Mouse (Mus musculus): ENCODE measurements around the gene Cdh12. TPM values are rescaled to one million over a fixed set of nuclear protein-coding genes. Genes with fewer than 3 reads are reported as not detected.
"Not testable (repeated sequence)": the region's sequence is repeated elsewhere in the genome, so short reads cannot be mapped to it uniquely, and the experiment has no call there.

Gene Cdh12
- polyA plus RNA-seq, 1 experiment from 2014 or later = 1.2 TPM

DNA sequence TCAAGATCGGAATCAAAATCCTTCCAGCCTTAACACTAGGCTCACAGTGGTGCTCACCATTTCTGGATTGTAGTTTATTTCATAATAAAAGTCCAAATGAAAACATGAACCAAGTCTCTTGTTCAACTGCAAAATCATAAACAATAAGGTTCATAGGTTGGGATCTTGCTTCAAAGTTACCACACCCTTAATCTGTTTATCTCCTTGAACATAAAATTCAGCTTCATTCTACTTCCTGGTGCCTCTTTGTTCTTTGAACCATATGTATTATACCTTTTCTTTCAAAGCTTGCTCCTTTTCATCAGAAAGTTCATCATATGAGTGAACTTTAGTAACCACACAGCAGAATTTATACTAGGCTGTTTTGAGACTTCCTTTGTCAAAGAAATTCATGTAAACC, 614.6 kb downstream of the Cdh12 start:
- Histone ChIP-seq H3K4me1 (replicated peaks; ENCODE audit: control insufficient read depth, insufficient read depth, low read length) (no peaks in the 10 kb centered on the region), H3K27ac (ENCODE audit: low read depth, low read length) (no peak overlapping the region), H3K9ac (ENCODE audit: low read depth, low read length) (no peak overlapping the region), H3K27me3 (ENCODE audit: control insufficient read depth, insufficient read depth, low read length) (no peaks in the 10 kb centered on the region), H3K4me3 (ENCODE audit: low read depth, low read length) (no peak overlapping the region), H3K36me3 (ENCODE audit: control insufficient read depth, insufficient read depth, low read length) (no peaks in the 10 kb centered on the region), H3K9me3 (ENCODE audit: control insufficient read depth, low read length) (no peaks in the 10 kb centered on the region), H3K4me2 (replicated peaks; ENCODE audit: low read depth, low read length) (no peak overlapping the region)
- ATAC-seq (ENCODE audit: low FRiP score) = no peak
- no peak for DNase-seq (ENCODE audit: low spot score)
- 88% methylated on average over 1 of the region's 1 CpGs for WGBS

DNA sequence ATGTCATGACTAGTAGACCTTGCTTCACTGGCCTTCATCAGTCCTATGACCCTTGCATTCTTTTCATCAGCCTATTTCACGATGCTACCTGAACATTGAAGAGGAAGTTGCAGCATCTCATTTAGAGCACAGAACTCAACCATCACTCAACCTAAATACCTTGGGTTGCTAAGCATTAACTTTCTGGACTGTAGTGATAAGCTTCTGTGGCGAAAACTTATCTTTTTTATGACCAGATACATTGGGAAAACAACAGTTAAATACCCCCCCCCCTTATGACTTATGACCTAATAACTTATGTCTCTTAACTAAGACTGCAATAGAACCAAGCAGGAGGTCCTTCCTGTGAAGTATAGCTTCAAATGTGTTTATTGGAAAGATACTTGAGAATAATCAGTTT, 620.2 kb downstream of the Cdh12 start:
- 88% methylated on average over 2 of the region's 2 CpGs for WGBS
- no peak overlapping the region for H3K4me2 ChIP-seq (replicated peaks; ENCODE audit: low read depth, low read length)
- H3K4me3 ChIP-seq (ENCODE audit: low read depth, low read length) = no peak overlapping the region
- no peak for ATAC-seq (ENCODE audit: low FRiP score)
- no peaks in the 10 kb centered on the region for H3K4me1 ChIP-seq (replicated peaks; ENCODE audit: control insufficient read depth, insufficient read depth, low read length)
- H3K27ac ChIP-seq (ENCODE audit: low read depth, low read length) = no peak overlapping the region
- no peak overlapping the region for H3K9ac ChIP-seq (ENCODE audit: low read depth, low read length)
- DNase-seq (ENCODE audit: low spot score) = no peak
- no peaks in the 10 kb centered on the region for H3K9me3 ChIP-seq (ENCODE audit: control insufficient read depth, low read length)
- H3K27me3 ChIP-seq (ENCODE audit: control insufficient read depth, insufficient read depth, low read length) = no peaks in the 10 kb centered on the region
- H3K36me3 ChIP-seq (ENCODE audit: control insufficient read depth, insufficient read depth, low read length) = no peaks in the 10 kb centered on the region

DNA sequence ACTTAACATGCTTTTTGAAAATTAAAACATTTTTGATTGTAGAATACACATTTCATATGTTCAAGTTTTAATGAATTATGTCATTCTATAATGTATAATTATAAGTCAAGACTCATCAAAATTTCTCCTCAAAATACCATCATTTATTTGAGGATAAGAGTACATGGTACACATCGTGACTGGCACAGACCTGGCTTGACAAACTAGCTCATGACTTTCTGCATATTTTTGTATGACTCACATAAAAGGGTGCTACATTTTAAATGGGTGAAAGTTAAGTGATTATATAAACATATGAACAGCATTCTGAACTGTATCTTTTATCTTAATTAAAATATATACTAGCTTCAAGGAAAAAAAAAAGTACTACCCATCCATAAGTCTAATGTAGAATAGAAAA, 643.8 kb downstream of the Cdh12 start:
- WGBS = 98% methylated on average over 1 of the region's 1 CpGs
- no peak for ATAC-seq (ENCODE audit: low FRiP score)

DNA sequence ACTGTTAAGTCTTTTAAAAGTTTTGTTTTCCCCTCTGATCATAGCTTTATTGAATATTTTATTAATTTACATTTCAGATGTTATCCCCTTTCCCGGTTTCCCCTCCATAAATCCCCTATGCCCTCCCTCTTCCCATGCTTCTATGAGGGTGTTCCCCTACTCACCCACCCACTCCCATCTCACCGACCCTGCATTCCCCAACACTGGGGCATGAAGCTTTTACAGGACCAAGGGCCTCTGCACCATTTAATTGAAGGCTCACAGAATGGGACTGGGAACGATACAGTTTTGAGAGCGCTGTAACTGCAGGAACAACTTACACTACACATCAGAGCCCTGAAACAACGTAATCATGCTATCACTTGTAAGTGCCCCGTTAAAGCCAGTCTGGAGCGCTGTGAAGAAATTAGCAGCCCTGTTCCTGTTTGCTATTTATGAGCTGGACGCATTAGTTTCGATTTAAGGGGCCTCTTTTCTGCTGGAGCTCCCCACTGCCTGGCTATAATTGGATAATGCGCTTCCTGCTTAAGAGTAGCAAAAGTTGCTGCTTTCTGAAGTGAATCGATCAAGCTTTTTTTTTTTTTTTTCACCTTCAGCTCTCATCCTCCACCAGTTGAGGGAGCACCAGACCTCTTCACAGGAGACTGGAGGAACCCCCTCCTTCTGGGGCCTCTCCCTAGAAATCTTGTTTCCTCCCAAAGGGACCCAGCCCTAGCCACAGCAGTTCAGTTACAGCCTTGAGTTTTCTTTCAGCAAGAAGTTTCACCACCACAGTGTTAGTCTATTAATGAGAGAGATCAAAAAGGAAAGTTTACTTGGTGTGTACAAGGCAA, 660.2 kb downstream of the Cdh12 start:
- peak; percentile 72 for ATAC-seq (ENCODE audit: low FRiP score)
- peak; percentile 30 for DNase-seq (ENCODE audit: low spot score)
- Histone ChIP-seq H3K36me3 (ENCODE audit: control insufficient read depth, insufficient read depth, low read length) (no peaks in the 10 kb centered on the region), H3K4me2 (replicated peaks; ENCODE audit: low read depth, low read length) (peak overlapping the region; percentile 17; the same call in 1 of the 2 replicates), H3K4me1 (replicated peaks; ENCODE audit: control insufficient read depth, insufficient read depth, low read length) (no peaks in the 10 kb centered on the region), H3K4me3 (ENCODE audit: low read depth, low read length) (no peak overlapping the region), H3K9me3 (ENCODE audit: control insufficient read depth, low read length) (no peaks in the 10 kb centered on the region), H3K9ac (ENCODE audit: low read depth, low read length) (no peak overlapping the region), H3K27me3 (ENCODE audit: control insufficient read depth, insufficient read depth, low read length) (no peaks in the 10 kb centered on the region), H3K27ac (ENCODE audit: low read depth, low read length) (no peak overlapping the region)
- 24% methylated on average over 11 of the region's 11 CpGs for WGBS

More for the DNA sequence above, 643.8 kb downstream of the Cdh12 start:
- Histone ChIP-seq H3K9me3 (ENCODE audit: control insufficient read depth, low read length) (no peaks in the 10 kb centered on the region), H3K4me1 (replicated peaks; ENCODE audit: control insufficient read depth, insufficient read depth, low read length) (no peaks in the 10 kb centered on the region), H3K4me2 (replicated peaks; ENCODE audit: low read depth, low read length) (no peak overlapping the region), H3K27me3 (ENCODE audit: control insufficient read depth, insufficient read depth, low read length) (no peaks in the 10 kb centered on the region), H3K9ac (ENCODE audit: low read depth, low read length) (no peak overlapping the region), H3K36me3 (ENCODE audit: control insufficient read depth, insufficient read depth, low read length) (no peaks in the 10 kb centered on the region), H3K4me3 (ENCODE audit: low read depth, low read length) (no peak overlapping the region), H3K27ac (ENCODE audit: low read depth, low read length) (no peak overlapping the region)
- DNase-seq (ENCODE audit: low spot score) = no peak

DNA sequence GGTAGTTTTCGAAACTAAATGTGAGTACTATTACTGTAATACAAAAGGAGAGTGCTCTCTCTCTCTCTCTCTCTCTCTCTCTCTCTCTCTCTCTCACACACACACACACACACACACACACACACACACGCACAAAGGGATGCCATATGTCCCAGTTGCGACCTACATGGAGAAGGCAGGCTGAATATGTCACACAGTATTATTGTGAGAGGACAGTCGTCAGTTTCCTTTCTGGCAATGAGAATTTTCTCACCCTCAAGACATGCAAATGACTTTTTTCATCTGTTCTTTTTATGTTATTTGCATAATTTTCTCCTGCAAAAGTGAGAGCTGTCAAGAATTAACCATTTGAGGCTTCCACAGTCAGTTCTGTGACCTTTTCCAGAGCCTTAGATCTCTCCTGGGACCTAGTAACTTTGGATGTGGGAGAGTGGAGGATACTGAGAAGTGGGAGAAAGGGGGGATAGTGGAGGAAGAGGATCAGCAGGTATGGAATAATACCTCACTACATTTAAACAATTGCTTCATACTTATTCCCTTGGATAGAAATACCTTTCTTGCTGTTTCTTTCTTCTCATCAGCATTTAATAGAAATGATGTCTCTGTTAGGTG, 660.9 kb downstream of the Cdh12 start:
- Histone ChIP-seq H3K27me3 (ENCODE audit: control insufficient read depth, insufficient read depth, low read length) (no peaks in the 10 kb centered on the region), H3K9me3 (ENCODE audit: control insufficient read depth, low read length) (no peaks in the 10 kb centered on the region), H3K4me3 (ENCODE audit: low read depth, low read length) (no peak overlapping the region), H3K27ac (ENCODE audit: low read depth, low read length) (no peak overlapping the region), H3K4me1 (replicated peaks; ENCODE audit: control insufficient read depth, insufficient read depth, low read length) (no peaks in the 10 kb centered on the region), H3K9ac (ENCODE audit: low read depth, low read length) (no peak overlapping the region), H3K4me2 (replicated peaks; ENCODE audit: low read depth, low read length) (no peak overlapping the region), H3K36me3 (ENCODE audit: control insufficient read depth, insufficient read depth, low read length) (no peaks in the 10 kb centered on the region)
- ATAC-seq (ENCODE audit: low FRiP score) (no peak), DNase-seq (ENCODE audit: low spot score) (peak; percentile 7)
- 69% methylated on average over 4 of the region's 4 CpGs for WGBS

DNA sequence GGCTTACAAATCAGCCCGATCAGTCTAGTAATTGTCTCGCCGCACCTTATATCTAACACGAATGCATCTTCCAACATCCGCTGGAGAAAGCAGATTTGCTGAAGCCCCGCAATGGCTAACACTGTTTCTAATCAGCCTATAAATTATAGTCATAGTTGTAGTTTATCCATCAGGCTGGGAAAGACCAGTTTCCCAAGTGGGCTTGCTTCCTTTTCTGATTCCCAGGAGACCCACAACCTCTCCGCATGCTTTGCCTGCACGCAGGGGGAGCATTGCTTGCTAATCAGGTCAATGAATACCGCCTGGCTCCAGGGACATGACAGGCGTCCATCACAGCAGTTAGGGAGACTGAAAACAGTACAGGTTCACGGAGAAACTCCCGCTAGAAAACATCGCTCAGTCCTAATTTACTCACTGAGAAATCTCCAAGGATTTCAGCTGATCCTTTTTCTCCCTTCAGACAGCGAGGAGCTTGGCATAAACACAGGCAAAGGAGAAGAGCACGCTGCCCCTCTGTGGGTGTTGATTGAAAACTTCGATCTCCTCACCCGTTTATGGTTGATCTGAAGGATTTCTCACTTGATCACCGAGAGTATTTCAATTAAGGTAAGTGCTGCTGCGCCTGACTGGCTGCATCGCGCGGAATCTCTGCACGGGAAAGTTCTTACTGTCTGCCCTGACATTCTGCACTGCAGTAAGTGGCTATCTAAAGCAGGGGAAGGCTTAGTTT, 662.0 kb downstream of the Cdh12 start:
- no peaks in the 10 kb centered on the region for H3K9me3 ChIP-seq (ENCODE audit: control insufficient read depth, low read length)
- 19% methylated on average over 23 of the region's 23 CpGs for WGBS

DNA sequence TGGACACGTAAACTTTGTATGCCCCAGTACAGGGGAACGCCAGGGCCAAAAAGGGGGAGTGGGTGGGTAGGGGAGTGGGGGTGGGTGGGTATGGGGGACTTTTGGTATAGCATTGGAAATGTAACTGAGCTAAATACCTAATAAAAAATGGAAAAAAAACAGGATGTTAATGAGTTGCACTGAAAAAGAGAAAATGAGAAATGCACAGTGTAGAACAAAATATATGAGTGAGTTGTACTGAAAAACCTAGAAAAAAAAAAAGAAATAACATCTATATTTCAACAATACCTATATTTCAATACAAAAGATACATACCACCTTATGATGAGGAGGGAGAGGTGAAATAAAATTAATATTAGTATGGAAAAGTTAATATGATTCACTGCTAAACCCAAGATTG, 665.7 kb downstream of the Cdh12 start:
- not testable (repeated sequence) for DNase-seq (ENCODE audit: low spot score); H3K4me1 ChIP-seq (replicated peaks; ENCODE audit: control insufficient read depth, insufficient read depth, low read length); H3K9me3 ChIP-seq (ENCODE audit: control insufficient read depth, low read length); ATAC-seq (ENCODE audit: low FRiP score); H3K4me2 ChIP-seq (replicated peaks; ENCODE audit: low read depth, low read length); H3K9ac ChIP-seq (ENCODE audit: low read depth, low read length); H3K36me3 ChIP-seq (ENCODE audit: control insufficient read depth, insufficient read depth, low read length); H3K27ac ChIP-seq (ENCODE audit: low read depth, low read length); H3K4me3 ChIP-seq (ENCODE audit: low read depth, low read length); H3K27me3 ChIP-seq (ENCODE audit: control insufficient read depth, insufficient read depth, low read length)
- WGBS = no CpG with 5 or more reads among the region's 2 CpGs

More for the DNA sequence above, 662.0 kb downstream of the Cdh12 start:
- Histone ChIP-seq H3K27ac (ENCODE audit: low read depth, low read length) (no peak overlapping the region), H3K9ac (ENCODE audit: low read depth, low read length) (no peak overlapping the region), H3K27me3 (ENCODE audit: control insufficient read depth, insufficient read depth, low read length) (no peaks in the 10 kb centered on the region), H3K36me3 (ENCODE audit: control insufficient read depth, insufficient read depth, low read length) (no peaks in the 10 kb centered on the region), H3K4me3 (ENCODE audit: low read depth, low read length) (peak overlapping the region; percentile 21), H3K4me1 (replicated peaks; ENCODE audit: control insufficient read depth, insufficient read depth, low read length) (no peaks in the 10 kb centered on the region), H3K4me2 (replicated peaks; ENCODE audit: low read depth, low read length) (peak overlapping the region; percentile 53)
- peak; percentile 69; the same call in 1 of the 2 replicates for ATAC-seq (ENCODE audit: low FRiP score)
- peak; percentile 41 for DNase-seq (ENCODE audit: low spot score)

DNA sequence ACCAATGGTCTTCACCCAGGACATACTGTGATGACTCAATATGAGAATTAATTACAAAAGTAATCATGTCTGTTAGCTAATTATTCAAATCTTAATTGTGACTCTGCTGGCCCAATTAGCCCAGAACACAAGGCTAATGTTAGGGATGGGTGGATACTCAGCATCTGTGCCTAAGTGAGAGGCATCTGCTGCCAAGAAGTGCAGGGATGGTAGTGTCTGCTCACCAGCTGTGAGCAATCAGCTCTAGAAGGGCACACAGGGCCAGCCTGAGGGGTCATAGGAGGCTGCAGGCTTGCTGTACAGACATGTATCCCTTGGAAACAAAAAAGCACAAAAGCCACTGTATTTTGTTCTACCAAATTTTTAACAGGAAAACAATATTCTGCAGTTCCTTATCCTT, 681.6 kb downstream of the Cdh12 start:
- no peak overlapping the region for H3K4me2 ChIP-seq (replicated peaks; ENCODE audit: low read depth, low read length)
- H3K4me1 ChIP-seq (replicated peaks; ENCODE audit: control insufficient read depth, insufficient read depth, low read length) = no peaks in the 10 kb centered on the region
- H3K9ac ChIP-seq (ENCODE audit: low read depth, low read length) = no peak overlapping the region
- no peak overlapping the region for H3K4me3 ChIP-seq (ENCODE audit: low read depth, low read length)
- H3K36me3 ChIP-seq (ENCODE audit: control insufficient read depth, insufficient read depth, low read length) = no peaks in the 10 kb centered on the region
- H3K27ac ChIP-seq (ENCODE audit: low read depth, low read length) = no peak overlapping the region
- no peaks in the 10 kb centered on the region for H3K27me3 ChIP-seq (ENCODE audit: control insufficient read depth, insufficient read depth, low read length)
- ATAC-seq (ENCODE audit: low FRiP score) (0 out of 2 replicates have a peak, but pooled peaks have one; percentile 47), DNase-seq (ENCODE audit: low spot score) (peak; percentile 6)
- no peaks in the 10 kb centered on the region for H3K9me3 ChIP-seq (ENCODE audit: control insufficient read depth, low read length)
